Mouse (Mus musculus) heart, embryonic 14.5 days (tissue): Measurements from ENCODE around the gene Cyp39a1. TPM values are rescaled to one million over a fixed set of nuclear protein-coding genes. Genes with fewer than 3 reads are reported as not detected.

ENCODE experiments used
- ATAC-seq: fragments of 200-750 bp; cut with Nextera tagmentation; 2 replicates; pipeline ENCODE4 v1.8.0; 2017; ENCODE audit warnings: low read depth, moderate TSS enrichment; ENCODE audit not compliant: insufficient number of reproducible peaks, insufficient read depth, low FRiP score
- H3K27ac ChIP-seq, 2 experiments: fragments of 200-500 bp in 1 of 2; fragments of 300-500 bp in 1 of 2; sonication (generic) in 1 of 2; replicated peaks in 1 of 2; 2 replicates each; pipeline ENCODE4 v1.5.1; 2012 to 2014; ENCODE audit warnings: low read depth in 2 of 2, low read length in 2 of 2, control low read depth in 1 of 2, mild to moderate bottlenecking in 1 of 2, mixed read lengths in 1 of 2; ENCODE audit not compliant: control insufficient read depth in 1 of 2, insufficient read depth in 1 of 2
- H3K27me3 ChIP-seq: fragments of 300-500 bp; sonication (generic); 2 replicates; pipeline ENCODE4 v1.6.1; 2014; ENCODE audit warnings: mild to moderate bottlenecking, low read length, control low read depth; ENCODE audit not compliant: control insufficient read depth, insufficient read depth
- H3K36me3 ChIP-seq: fragments of 300-500 bp; sonication (generic); 2 replicates; pipeline ENCODE4 v1.6.1; 2014; ENCODE audit warnings: mild to moderate bottlenecking, control low read depth, low read length, mixed read lengths; ENCODE audit not compliant: control insufficient read depth, insufficient read depth
- H3K4me1 ChIP-seq, 2 experiments: fragments of 200-500 bp in 1 of 2; fragments of 300-500 bp in 1 of 2; sonication (generic) in 1 of 2; 2 replicates each; pipeline ENCODE4 v1.6.1; 2012 to 2014; ENCODE audit warnings: low read length in 2 of 2, control low read depth in 1 of 2, mixed read lengths in 1 of 2; ENCODE audit not compliant: control insufficient read depth in 2 of 2, insufficient read depth in 2 of 2
- H3K4me2 ChIP-seq: fragments of 300-500 bp; sonication (generic); 2 replicates; pipeline ENCODE4 v1.6.1; 2014; ENCODE audit warnings: mild to moderate bottlenecking, low read length
- H3K4me3 ChIP-seq, 2 experiments: fragments of 200-500 bp in 1 of 2; fragments of 300-500 bp in 1 of 2; sonication (generic) in 1 of 2; 2 replicates each; pipeline ENCODE4 v1.5.1; 2012 to 2014; ENCODE audit warnings: low read length in 2 of 2, mild to moderate bottlenecking in 2 of 2, control low read depth in 1 of 2, low read depth in 1 of 2, moderate library complexity in 1 of 2; ENCODE audit not compliant: control insufficient read depth in 1 of 2, insufficient read depth in 1 of 2
- H3K9ac ChIP-seq: fragments of 300-500 bp; sonication (generic); 2 replicates; pipeline ENCODE4 v1.6.1; 2014; ENCODE audit warnings: mild to moderate bottlenecking, low read length
- H3K9me3 ChIP-seq: fragments of 300-500 bp; sonication (generic); 2 replicates; pipeline ENCODE4 v1.6.1; 2016; ENCODE audit warnings: low read length, control low read depth; ENCODE audit not compliant: control insufficient read depth
- WGBS: fragments of 180-500 bp; shearing (Covaris S2); extraction: QIAGEN DNeasy Blood & Tissue Kit; methylation state at CpG from one replicate; pipeline ENCODE4 v1.1.7; 2014; 5-methylcytosine and 5-hydroxymethylcytosine counted together
- polyA plus RNA-seq: library from polyadenylated mRNA; unstranded; fragments of >200 nt; fragmentation: Nextera tagmentation; extraction: Ambion mirVana; gene quantifications from 2 replicates; pipeline ENCODE4 v1.2.1, GENCODE M21; 2014

Cyp39a1 gene
- polyA plus RNA-seq, 1 experiment from 2014 or later, result 51.5 TPM

GRCm38 (mm10) chr17:43651314-43652046 is 15.7 kb upstream of the Cyp39a1 start:
- Histone ChIP-seq H3K27me3 (no peaks in the 10 kb centered on the region), H3K9me3 (no peaks in the 10 kb centered on the region), H3K27ac (no peak overlapping the region), H3K36me3 (peaks cover 19% of the 10 kb centered on the region), H3K4me3 (no peak overlapping the region), H3K9ac (no peak overlapping the region), H3K4me2 (no peak overlapping the region), H3K4me1 (peaks cover 7 to 9% of the 10 kb centered on the region in 2 experiments)
- 71% methylated on average over 14 of the region's 14 CpGs for WGBS
- no peak for ATAC-seq

- peak within 1 kb of the TSS; percentile 61 to 88 for H3K4me3 ChIP-seq
- peak within 1 kb of the TSS; percentile 92 for H3K4me2 ChIP-seq
- peak within 1 kb of the TSS; percentile 84 for H3K9ac ChIP-seq
- WGBS, result 2% methylated on average over 36 of the region's 41 CpGs
- peak within 1 kb of the TSS; percentile 69 to 89 for H3K27ac ChIP-seq
- 0 out of 2 replicates have a peak, but pooled peaks cover 3% of the 10 kb centered on the region for H3K36me3 ChIP-seq
- no peaks in the 10 kb centered on the region for H3K27me3 ChIP-seq
- H3K4me1 ChIP-seq, result peaks cover 4 to 15% of the 10 kb centered on the region in 2 experiments; a peak in 3 of 4 replicates
- no peaks in the 10 kb centered on the region for H3K9me3 ChIP-seq
- peak; percentile 96 for ATAC-seq
Measured at GRCm38 (mm10) chr17:43666576-43667289, 492 bp upstream of the Cyp39a1 start, which contains the start of gene Slc25a27. Gene Slc25a27 (minus strand): TSS chr17:43667214.

GRCm38 (mm10) chr17:43669145-43669695 is 2.0 kb downstream of the Cyp39a1 start:
- H3K4me3 ChIP-seq, result peak overlapping the region; percentile 6 to 88; a peak in 3 of 4 replicates
- no peaks in the 10 kb centered on the region for H3K9me3 ChIP-seq
- WGBS, result 34% methylated on average over 6 of the region's 6 CpGs
- no peaks in the 10 kb centered on the region for H3K36me3 ChIP-seq
- H3K4me1 ChIP-seq, result peaks cover 7 to 20% of the 10 kb centered on the region in 2 experiments
- H3K27ac ChIP-seq, result peak overlapping the region; percentile 71 to 89
- peak overlapping the region; percentile 62 for H3K9ac ChIP-seq
- no peaks in the 10 kb centered on the region for H3K27me3 ChIP-seq
- ATAC-seq, result no peak; the same call in 1 of the 2 replicates
- H3K4me2 ChIP-seq, result peak overlapping the region; percentile 92

- 82% methylated on average over 4 of the region's 4 CpGs for WGBS
- no peak for ATAC-seq
- H3K4me2 ChIP-seq, result no peak overlapping the region
Measured at GRCm38 (mm10) chr17:43671907-43672306, 4.7 kb downstream of the Cyp39a1 start.

GRCm38 (mm10) chr17:43675228-43675627 is 8.0 kb downstream of the Cyp39a1 start:
- peak; percentile 47; the same call in 1 of the 2 replicates for ATAC-seq
- H3K4me3 ChIP-seq, result no peak overlapping the region
- H3K9me3 ChIP-seq, result no peaks in the 10 kb centered on the region
- peaks cover 3 to 11% of the 10 kb centered on the region in 2 experiments for H3K4me1 ChIP-seq
- no peak overlapping the region for H3K4me2 ChIP-seq
- no peak overlapping the region for H3K9ac ChIP-seq
- H3K27ac ChIP-seq, result peak overlapping the region in 1 of 2 experiments; percentile 50; a peak in 1 of 4 replicates
- H3K27me3 ChIP-seq, result no peaks in the 10 kb centered on the region
- H3K36me3 ChIP-seq, result peaks cover 17% of the 10 kb centered on the region
- 45% methylated on average over 1 of the region's 1 CpGs for WGBS

More at GRCm38 (mm10) chr17:43671907-43672306, 4.7 kb downstream of the Cyp39a1 start:
- Histone ChIP-seq H3K9me3 (no peaks in the 10 kb centered on the region), H3K9ac (no peak overlapping the region), H3K36me3 (peaks cover 2% of the 10 kb centered on the region), H3K4me3 (no peak overlapping the region), H3K4me1 (peaks cover 7 to 19% of the 10 kb centered on the region in 2 experiments), H3K27me3 (no peaks in the 10 kb centered on the region), H3K27ac (no peak overlapping the region)

- ATAC-seq, result no peak
- Histone ChIP-seq H3K9ac (no peak overlapping the region), H3K4me1 (peaks cover 3 to 11% of the 10 kb centered on the region in 2 experiments), H3K27ac (no peak overlapping the region), H3K4me2 (no peak overlapping the region), H3K36me3 (peaks cover 27% of the 10 kb centered on the region), H3K27me3 (no peaks in the 10 kb centered on the region), H3K4me3 (no peak overlapping the region), H3K9me3 (no peaks in the 10 kb centered on the region)
- WGBS, result 78% methylated on average over 1 of the region's 1 CpGs
Measured at GRCm38 (mm10) chr17:43676241-43676640, 9.0 kb downstream of the Cyp39a1 start.

- no peak for ATAC-seq
- WGBS, result 36% methylated on average over 1 of the region's 1 CpGs
Measured at GRCm38 (mm10) chr17:43677317-43677716, 10.1 kb downstream of the Cyp39a1 start.

More at GRCm38 (mm10) chr17:43677317-43677716, 10.1 kb downstream of the Cyp39a1 start:
- H3K27ac ChIP-seq, result no peak overlapping the region
- H3K4me2 ChIP-seq, result no peak overlapping the region
- no peak overlapping the region for H3K9ac ChIP-seq
- H3K4me3 ChIP-seq, result no peak overlapping the region
- peaks cover 32% of the 10 kb centered on the region for H3K36me3 ChIP-seq
- H3K4me1 ChIP-seq, result peaks cover 3 to 11% of the 10 kb centered on the region in 2 experiments
- no peaks in the 10 kb centered on the region for H3K9me3 ChIP-seq
- H3K27me3 ChIP-seq, result no peaks in the 10 kb centered on the region
